Mouse (Mus musculus) stomach, postnatal 0 days (tissue): Measurements from ENCODE around the gene Kctd21. TPM values are rescaled to one million over a fixed set of nuclear protein-coding genes. Genes with fewer than 3 reads are reported as not detected.
A peak's percentile ranks its signal among the peaks of the same experiment; 100 is the strongest.

Source experiments
- ATAC-seq: fragments of 200-750 bp; cut with Nextera tagmentation; 2 replicates; pipeline ENCODE4 v1.8.0; 2017; ENCODE audit not compliant: low FRiP score, low TSS enrichment
- DNase-seq: peaks from one replicate; pipeline ENCODE4 v3.0.0-alpha.2; 2016; ENCODE audit warnings: low spot score
- H3K27ac ChIP-seq: fragments of 300-500 bp; sonication (generic); replicated peaks from 2 replicates; pipeline ENCODE4 v1.5.1; 2014; ENCODE audit warnings: mild to moderate bottlenecking, control low read depth
- H3K27me3 ChIP-seq: fragments of 300-500 bp; sonication (generic); 2 replicates; pipeline ENCODE4 v1.6.1; 2014; ENCODE audit warnings: low read length; ENCODE audit not compliant: control insufficient read depth, insufficient read depth
- H3K36me3 ChIP-seq: fragments of 300-500 bp; sonication (generic); 2 replicates; pipeline ENCODE4 v1.6.1; 2014; ENCODE audit warnings: low read length, mixed read lengths; ENCODE audit not compliant: control insufficient read depth, insufficient read depth
- H3K4me1 ChIP-seq: fragments of 300-500 bp; sonication (generic); replicated peaks from 2 replicates; pipeline ENCODE4 v1.6.1; 2014; ENCODE audit warnings: antibody characterized with exemption; ENCODE audit not compliant: control insufficient read depth, insufficient read depth
- H3K4me2 ChIP-seq: fragments of 300-500 bp; sonication (generic); replicated peaks from 2 replicates; pipeline ENCODE4 v1.6.1; 2014; ENCODE audit warnings: low read depth, mild to moderate bottlenecking, control low read depth, moderate library complexity
- H3K4me3 ChIP-seq: fragments of 300-500 bp; sonication (generic); 2 replicates; pipeline ENCODE4 v1.5.1; 2014; ENCODE audit warnings: low read depth, low read length, control low read depth
- H3K9ac ChIP-seq: fragments of 300-500 bp; sonication (generic); 2 replicates; pipeline ENCODE4 v1.6.1; 2014; ENCODE audit warnings: mild to moderate bottlenecking, low read length, control low read depth, mixed read lengths
- H3K9me3 ChIP-seq: fragments of 300-500 bp; sonication (generic); 2 replicates; pipeline ENCODE4 v1.6.1; 2016; ENCODE audit warnings: low read length; ENCODE audit not compliant: control insufficient read depth
- CTCF ChIP-seq: IDR thresholded peaks from 2 replicates; pipeline ENCODE4 v1.5.1; 2016; ENCODE audit warnings: antibody characterized with exemption, low read depth, mild to moderate bottlenecking, moderate library complexity
- EP300 ChIP-seq: optimal IDR thresholded peaks from 2 replicates; pipeline ENCODE3; 2016; ENCODE audit warnings: antibody characterized with exemption
- WGBS: fragments of 180-500 bp; shearing (Covaris S2); extraction: QIAGEN DNeasy Blood & Tissue Kit; methylation state at CpG from one replicate; pipeline ENCODE4 v1.1.7; 2014; 5-methylcytosine and 5-hydroxymethylcytosine counted together
- polyA plus RNA-seq: library from polyadenylated mRNA; unstranded; fragments of >200 nt; fragmentation: Nextera tagmentation; extraction: Ambion mirVana; gene quantifications from 2 replicates; pipeline ENCODE4 v1.2.1, GENCODE M21; 2015

The Kctd21 gene
- polyA plus RNA-seq, 1 experiment from 2014 or later = 2.0 TPM

- H3K27ac ChIP-seq = no peak overlapping the region
- no peaks in the 10 kb centered on the region for H3K4me1 ChIP-seq
- no peak for ATAC-seq
- H3K4me2 ChIP-seq = no peak overlapping the region
- H3K9ac ChIP-seq = no peak overlapping the region
- 85% methylated on average over 11 of the region's 11 CpGs for WGBS
- H3K9me3 ChIP-seq = no peaks in the 10 kb centered on the region
- TF ChIP-seq EP300 (no peak), CTCF (no peak)
- H3K27me3 ChIP-seq = no peaks in the 10 kb centered on the region
- H3K4me3 ChIP-seq = no peak overlapping the region
- no peaks in the 10 kb centered on the region for H3K36me3 ChIP-seq
- DNase-seq = no peak
These were observed 19.8 kb downstream of the Kctd21 start for GRCm38 (mm10) chr7:97351792-97352513.

DNA sequence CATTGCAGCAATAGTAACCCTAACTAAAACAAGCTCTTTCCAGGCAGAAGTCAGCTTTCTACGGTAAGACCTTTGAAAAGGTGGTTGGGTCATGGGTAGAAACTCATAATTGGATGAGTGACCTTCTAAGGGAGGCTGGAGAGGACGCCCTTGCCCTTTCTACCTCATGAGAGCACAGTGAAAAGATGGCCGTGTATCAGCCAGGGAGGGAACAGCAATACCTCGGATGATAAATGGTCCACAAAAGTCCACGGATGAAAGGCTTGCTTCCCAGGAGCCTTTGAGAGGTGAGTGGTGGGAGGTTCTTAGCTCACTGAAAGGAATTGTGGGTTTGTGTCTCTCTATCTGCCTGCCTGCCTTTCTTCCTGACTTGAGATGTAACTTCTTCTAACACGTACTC, 21.2 kb downstream of the Kctd21 start:
- Histone ChIP-seq H3K9me3 (no peaks in the 10 kb centered on the region), H3K4me3 (no peak overlapping the region), H3K36me3 (no peaks in the 10 kb centered on the region), H3K27ac (no peak overlapping the region), H3K27me3 (no peaks in the 10 kb centered on the region), H3K4me2 (no peak overlapping the region), H3K9ac (no peak overlapping the region), H3K4me1 (no peaks in the 10 kb centered on the region)
- peak; percentile 3 for DNase-seq
- no peak for ATAC-seq
- no peak for TF ChIP-seq EP300
- no peak for TF ChIP-seq CTCF
- 83% methylated on average over 6 of the region's 6 CpGs for WGBS

DNA sequence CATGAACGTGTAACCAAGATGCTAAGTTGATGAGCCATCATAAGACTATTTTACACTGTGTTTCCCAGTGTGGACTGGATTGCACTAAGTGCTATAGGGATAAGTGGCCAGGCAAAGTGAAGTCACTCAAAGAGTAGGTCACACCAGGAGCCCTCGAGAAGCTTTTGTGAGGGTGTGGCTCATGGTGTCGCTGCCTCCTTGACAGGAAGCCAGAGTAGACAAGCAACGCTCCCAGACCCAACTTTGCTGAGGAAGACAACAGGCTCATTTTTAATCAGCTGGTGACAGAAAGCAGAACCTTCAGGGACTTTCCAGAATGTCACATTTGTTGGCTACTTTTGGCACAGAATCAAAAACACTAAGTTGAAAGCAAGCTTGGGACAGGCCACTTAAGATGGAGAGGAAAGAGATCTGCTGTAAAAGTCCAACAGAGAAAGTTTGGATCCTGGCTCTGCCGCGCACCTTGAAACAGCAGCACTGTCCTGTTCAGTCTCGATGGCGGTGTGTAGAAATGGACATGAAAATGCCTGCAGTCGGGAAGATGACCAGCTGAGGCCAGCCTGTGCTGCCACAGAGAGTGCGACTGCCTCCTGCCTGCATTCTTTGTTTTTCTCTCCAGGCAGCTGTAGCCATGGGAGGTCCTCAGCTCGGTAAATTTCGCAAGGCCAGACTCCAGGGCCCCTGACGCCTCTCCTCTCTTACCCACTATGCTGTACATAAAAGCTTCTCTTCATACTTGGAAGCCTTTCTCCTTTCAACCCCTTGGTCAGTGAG, 23.1 kb downstream of the Kctd21 start:
- no peak overlapping the region for H3K9ac ChIP-seq
- H3K4me1 ChIP-seq = no peaks in the 10 kb centered on the region
- no peaks in the 10 kb centered on the region for H3K27me3 ChIP-seq
- WGBS = 37% methylated on average over 13 of the region's 13 CpGs
- H3K36me3 ChIP-seq = no peaks in the 10 kb centered on the region
- TF ChIP-seq EP300 (no peak), CTCF (peak; percentile 17; the same call in 1 of the 2 replicates)
- no peaks in the 10 kb centered on the region for H3K9me3 ChIP-seq
- no peak overlapping the region; the same call in 1 of the 2 replicates for H3K27ac ChIP-seq
- no peak overlapping the region for H3K4me3 ChIP-seq
- DNase-seq (peak; percentile 17), ATAC-seq (no peak)
- no peak overlapping the region for H3K4me2 ChIP-seq

GRCm38 (mm10) chr7:97356253-97356652, 24.1 kb downstream of the Kctd21 start:
- ATAC-seq (no peak; the same call in 1 of the 2 replicates), DNase-seq (peak; percentile 13)

GRCm38 (mm10) chr7:97356875-97357276, 24.7 kb downstream of the Kctd21 start:
- TF ChIP-seq CTCF = no peak
- TF ChIP-seq EP300 = no peak
- Histone ChIP-seq H3K27ac (no peak overlapping the region; the same call in 1 of the 2 replicates), H3K9me3 (no peaks in the 10 kb centered on the region), H3K9ac (no peak overlapping the region), H3K4me1 (no peaks in the 10 kb centered on the region), H3K27me3 (no peaks in the 10 kb centered on the region), H3K4me2 (no peak overlapping the region), H3K36me3 (no peaks in the 10 kb centered on the region), H3K4me3 (no peak overlapping the region)
- WGBS = 44% methylated on average over 5 of the region's 5 CpGs
- ATAC-seq = peak; percentile 47; the same call in 1 of the 2 replicates
- DNase-seq = peak; percentile 29

More at GRCm38 (mm10) chr7:97356253-97356652, 24.1 kb downstream of the Kctd21 start:
- Histone ChIP-seq H3K27me3 (no peaks in the 10 kb centered on the region), H3K4me3 (no peak overlapping the region), H3K4me1 (no peaks in the 10 kb centered on the region), H3K9me3 (no peaks in the 10 kb centered on the region), H3K27ac (no peak overlapping the region), H3K4me2 (no peak overlapping the region), H3K9ac (no peak overlapping the region), H3K36me3 (no peaks in the 10 kb centered on the region)
- 63% methylated on average over 5 of the region's 5 CpGs for WGBS
- TF ChIP-seq EP300 (no peak), CTCF (no peak)

- TF ChIP-seq EP300 = no peak
- TF ChIP-seq CTCF = no peak
- Histone ChIP-seq H3K9ac (no peak overlapping the region), H3K4me1 (no peaks in the 10 kb centered on the region), H3K4me2 (no peak overlapping the region), H3K9me3 (no peaks in the 10 kb centered on the region), H3K4me3 (no peak overlapping the region), H3K36me3 (no peaks in the 10 kb centered on the region), H3K27ac (no peak overlapping the region), H3K27me3 (no peaks in the 10 kb centered on the region)
- DNase-seq (peak; percentile 7), ATAC-seq (no peak)
- WGBS = 67% methylated on average over 3 of the region's 3 CpGs
These were observed 25.7 kb downstream of the Kctd21 start for GRCm38 (mm10) chr7:97357840-97358239.
